Mouse (Mus musculus) neural tube, embryonic 15.5 days (tissue): ENCODE measurements at regions not wholly inside any gene's neighbourhood (a gene's known extent, or its start where the extent isn't known, plus 50 kb on each side); places are given as distances from the start of the nearest gene placed in this dataset.

Experiments used
- ATAC-seq: fragments of 200-750 bp; cut with Nextera tagmentation; 2 replicates; pipeline ENCODE4 v1.8.0; 2017; ENCODE audit warnings: mild to moderate bottlenecking, moderate TSS enrichment, moderate library complexity; ENCODE audit not compliant: low FRiP score
- H3K27ac ChIP-seq: fragments of 300-500 bp; sonication (generic); replicated peaks from 2 replicates; pipeline ENCODE4 v1.5.1; 2015; ENCODE audit warnings: mild to moderate bottlenecking, inconsistent platforms
- H3K27me3 ChIP-seq: fragments of 300-500 bp; sonication (generic); replicated peaks from 2 replicates; pipeline ENCODE4 v1.6.1; 2015; ENCODE audit warnings: inconsistent platforms
- H3K36me3 ChIP-seq: fragments of 300-500 bp; sonication (generic); 2 replicates; pipeline ENCODE4 v1.6.1; 2015; ENCODE audit warnings: inconsistent platforms
- H3K4me1 ChIP-seq: fragments of 300-500 bp; sonication (generic); 2 replicates; pipeline ENCODE4 v1.6.1; 2015; ENCODE audit warnings: inconsistent platforms
- H3K4me2 ChIP-seq: fragments of 300-500 bp; sonication (generic); 2 replicates; pipeline ENCODE4 v1.6.1; 2015; ENCODE audit warnings: inconsistent platforms, mild to moderate bottlenecking, moderate library complexity
- H3K4me3 ChIP-seq: fragments of 300-500 bp; sonication (generic); replicated peaks from 2 replicates; pipeline ENCODE4 v1.5.1; 2015; ENCODE audit warnings: mild to moderate bottlenecking, inconsistent platforms
- H3K9ac ChIP-seq: fragments of 300-500 bp; sonication (generic); replicated peaks from 2 replicates; pipeline ENCODE4 v1.6.1; 2015; ENCODE audit warnings: mild to moderate bottlenecking, inconsistent platforms
- H3K9me3 ChIP-seq: fragments of 300-500 bp; sonication (generic); replicated peaks from 2 replicates; pipeline ENCODE4 v1.6.1; 2016; ENCODE audit warnings: inconsistent platforms
- WGBS: fragments of 180-500 bp; shearing (Covaris S2); methylation state at CpG from one replicate; pipeline ENCODE4 v1.1.7; 2015; ENCODE audit warnings: mixed read lengths; 5-methylcytosine and 5-hydroxymethylcytosine counted together

DNA sequence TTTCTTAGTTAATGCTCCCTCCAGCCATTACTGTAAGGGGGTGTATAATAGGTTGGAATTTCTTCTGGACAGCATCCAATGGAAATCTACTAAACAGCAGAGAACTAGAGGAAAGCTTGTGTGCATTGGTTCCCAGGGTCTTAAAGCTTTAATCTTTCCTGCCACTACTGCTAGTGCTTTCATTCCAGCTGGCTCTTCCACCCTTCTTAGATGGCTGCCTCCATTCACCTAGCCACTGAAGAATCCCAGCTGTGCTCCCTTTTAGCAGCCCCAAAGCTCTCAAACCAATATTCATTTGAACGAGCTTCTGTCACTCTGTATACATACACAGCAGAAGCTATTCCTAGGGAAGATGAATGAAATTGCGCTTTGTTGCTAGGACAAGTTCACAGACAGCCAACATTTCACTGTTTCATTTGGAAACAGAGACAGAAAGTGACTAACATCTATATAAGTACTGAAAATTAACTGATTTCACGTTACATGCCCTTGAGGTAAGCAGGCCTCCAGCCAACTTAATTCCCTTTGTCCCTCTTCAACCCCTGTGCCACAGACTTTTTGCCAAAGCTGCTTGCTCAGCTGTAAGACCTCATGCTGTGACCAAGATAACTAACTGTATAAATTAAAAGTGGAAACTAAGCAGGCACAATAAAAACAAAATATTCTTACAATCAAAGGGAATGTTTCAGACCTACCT lies 388.3 kb downstream of the Gm1140 start:
- H3K9me3 ChIP-seq: no peaks in the 10 kb centered on the region
- H3K4me2 ChIP-seq: no peak overlapping the region
- ATAC-seq: peak; percentile 63; the same call in 1 of the 2 replicates
- no peak overlapping the region for H3K4me3 ChIP-seq
- no peak overlapping the region for H3K9ac ChIP-seq
- 45% methylated on average over 3 of the region's 3 CpGs for WGBS
- H3K4me1 ChIP-seq: no peaks in the 10 kb centered on the region
- no peaks in the 10 kb centered on the region for H3K36me3 ChIP-seq
- no peak overlapping the region for H3K27ac ChIP-seq
- H3K27me3 ChIP-seq: no peaks in the 10 kb centered on the region

DNA sequence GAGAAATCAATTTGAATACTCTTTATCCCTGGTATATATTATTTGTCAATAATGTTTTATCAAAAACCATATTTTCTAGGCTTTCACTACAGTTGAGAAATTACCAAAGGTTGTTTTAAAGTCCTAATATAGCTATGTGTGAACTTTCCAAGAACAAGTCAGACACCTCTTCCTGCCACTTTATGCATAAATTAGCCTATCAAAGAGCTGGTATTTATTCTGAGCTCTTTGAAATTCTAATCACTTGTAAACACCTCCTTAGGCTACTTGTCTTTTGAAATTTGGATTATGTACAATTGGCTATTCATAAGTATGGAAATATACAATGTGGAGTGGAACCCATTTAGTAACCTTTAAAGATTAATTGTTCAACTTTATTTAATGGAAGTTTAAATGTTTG lies 409.5 kb downstream of the Gm1140 start:
- no peaks in the 10 kb centered on the region for H3K4me1 ChIP-seq
- no peak overlapping the region for H3K27ac ChIP-seq
- no peaks in the 10 kb centered on the region for H3K36me3 ChIP-seq
- H3K4me3 ChIP-seq: no peak overlapping the region
- H3K4me2 ChIP-seq: no peak overlapping the region
- no peak for ATAC-seq
- no peaks in the 10 kb centered on the region for H3K27me3 ChIP-seq
- H3K9me3 ChIP-seq: no peaks in the 10 kb centered on the region
- no peak overlapping the region for H3K9ac ChIP-seq

DNA sequence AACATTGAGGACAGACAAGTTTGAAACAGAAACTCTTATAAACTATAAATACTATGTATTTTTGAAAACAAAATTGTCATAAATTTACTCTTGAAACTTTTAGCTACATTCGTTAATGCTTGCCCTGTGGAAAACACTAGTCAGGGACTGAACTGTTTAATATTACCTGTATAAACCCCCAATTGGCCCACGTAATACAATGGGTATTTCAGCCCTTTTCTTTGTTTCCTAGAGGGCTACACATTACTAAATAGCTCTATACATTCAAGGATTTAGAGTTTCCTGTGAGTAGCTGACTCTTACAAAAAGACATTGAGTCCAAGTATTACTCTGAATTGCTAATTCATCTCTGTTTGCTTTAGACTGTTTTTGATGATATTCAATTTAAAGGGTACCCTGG lies 409.9 kb downstream of the Gm1140 start:
- Histone ChIP-seq H3K9ac (no peak overlapping the region), H3K36me3 (no peaks in the 10 kb centered on the region), H3K27me3 (no peaks in the 10 kb centered on the region), H3K4me3 (no peak overlapping the region), H3K4me1 (no peaks in the 10 kb centered on the region), H3K4me2 (no peak overlapping the region), H3K27ac (no peak overlapping the region), H3K9me3 (no peaks in the 10 kb centered on the region)
- WGBS: 51% methylated on average over 2 of the region's 2 CpGs
- no peak for ATAC-seq

DNA sequence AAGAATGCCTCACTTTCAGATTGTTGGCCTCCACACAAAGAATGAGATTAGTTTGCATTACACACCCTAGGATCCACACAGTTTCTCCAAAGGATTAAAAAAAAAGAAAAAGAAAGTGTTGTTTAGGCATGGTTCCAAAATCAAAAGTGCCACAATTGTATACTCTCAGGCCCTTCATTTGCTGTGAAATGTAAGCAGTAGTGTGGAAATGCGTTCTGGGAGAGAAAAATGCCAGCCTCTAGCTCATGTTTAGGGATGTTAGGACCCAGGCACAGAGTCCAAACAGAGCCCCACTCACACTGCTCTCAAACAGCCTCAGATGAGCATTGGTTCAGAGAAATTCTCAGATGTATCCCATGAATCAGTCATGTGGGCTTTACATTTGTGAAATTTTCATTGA lies 410.4 kb downstream of the Gm1140 start:
- ATAC-seq: no peak
- H3K9ac ChIP-seq: no peak overlapping the region
- 48% methylated on average over 1 of the region's 1 CpGs for WGBS

DNA sequence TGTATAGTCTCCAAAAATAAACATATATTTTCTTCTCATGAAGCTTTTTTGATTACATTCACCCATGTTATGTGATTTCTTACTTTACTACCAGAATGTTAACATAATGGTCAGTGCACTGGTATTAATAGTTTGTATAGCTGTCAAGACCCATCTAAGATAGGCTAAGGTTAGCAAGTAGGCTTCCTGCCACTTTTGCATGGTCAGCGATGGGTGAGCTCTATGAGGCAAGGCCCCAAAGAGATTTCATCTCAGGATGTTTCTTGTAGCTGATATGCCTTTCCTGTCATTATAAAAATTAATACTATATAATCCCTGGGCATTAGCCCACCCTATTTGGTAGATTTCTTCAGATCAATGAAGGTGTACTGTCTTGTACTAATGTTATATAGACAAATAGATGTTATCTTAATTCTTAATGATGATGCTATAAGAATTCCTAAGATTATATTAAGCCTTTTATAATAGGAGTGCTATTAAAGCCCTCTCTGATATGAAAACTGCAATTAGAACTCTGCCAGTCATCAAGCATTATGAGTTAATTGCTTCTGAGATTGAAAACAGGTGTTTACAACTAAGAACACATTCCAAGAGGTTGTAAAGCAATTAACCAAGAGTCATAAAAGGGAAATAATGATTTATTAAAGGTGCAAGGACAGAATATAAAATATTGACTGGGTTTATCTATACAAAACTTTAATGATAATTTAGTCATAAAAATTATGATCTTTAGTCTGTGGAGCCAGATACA lies 454.6 kb downstream of the Gm1140 start:
- no peaks in the 10 kb centered on the region for H3K27me3 ChIP-seq
- H3K4me3 ChIP-seq: no peak overlapping the region
- WGBS: 73% methylated on average over 1 of the region's 1 CpGs
- H3K27ac ChIP-seq: no peak overlapping the region
- ATAC-seq: no peak
- no peaks in the 10 kb centered on the region for H3K36me3 ChIP-seq
- H3K9ac ChIP-seq: no peak overlapping the region
- H3K9me3 ChIP-seq: no peaks in the 10 kb centered on the region
- no peaks in the 10 kb centered on the region for H3K4me1 ChIP-seq
- H3K4me2 ChIP-seq: no peak overlapping the region

More for the DNA sequence above, 410.4 kb downstream of the Gm1140 start:
- H3K4me3 ChIP-seq: no peak overlapping the region
- no peak overlapping the region for H3K27ac ChIP-seq
- H3K36me3 ChIP-seq: no peaks in the 10 kb centered on the region
- no peaks in the 10 kb centered on the region for H3K4me1 ChIP-seq
- H3K27me3 ChIP-seq: no peaks in the 10 kb centered on the region
- H3K9me3 ChIP-seq: no peaks in the 10 kb centered on the region
- no peak overlapping the region for H3K4me2 ChIP-seq

DNA sequence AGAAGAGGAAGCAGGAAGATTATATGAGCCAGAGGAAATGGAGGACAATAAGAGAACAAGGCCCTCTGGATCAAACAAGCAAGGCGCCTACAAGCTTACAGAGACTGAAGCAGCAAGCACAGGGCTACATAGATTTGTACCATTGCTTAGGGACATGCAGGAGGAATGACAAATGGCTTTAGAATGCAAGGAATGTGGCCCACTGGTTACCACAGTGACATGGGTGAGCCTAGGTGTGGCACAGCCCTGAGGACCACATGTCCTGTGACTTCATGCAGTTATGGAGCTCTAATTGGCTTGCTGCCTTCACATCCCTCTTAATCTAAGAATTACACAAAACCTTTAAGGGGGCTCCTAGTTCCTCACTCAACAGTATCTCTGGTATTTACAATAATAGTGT lies 483.1 kb downstream of the Gm1140 start:
- 81% methylated on average over 1 of the region's 1 CpGs for WGBS
- Histone ChIP-seq H3K4me1 (no peaks in the 10 kb centered on the region), H3K9me3 (no peaks in the 10 kb centered on the region), H3K4me3 (no peak overlapping the region), H3K9ac (no peak overlapping the region), H3K27ac (no peak overlapping the region), H3K36me3 (no peaks in the 10 kb centered on the region), H3K4me2 (no peak overlapping the region), H3K27me3 (no peaks in the 10 kb centered on the region)
- ATAC-seq: no peak
